Mouse (Mus musculus) midbrain, embryonic 12.5 days (tissue): ENCODE data around the gene Fgfr2. TPM values are rescaled to one million over a fixed set of nuclear protein-coding genes. Genes with fewer than 3 reads are reported as not detected.

ENCODE experiments used
- ATAC-seq: fragments of 200-750 bp; cut with Nextera tagmentation; 2 replicates; pipeline ENCODE4 v1.8.0; 2017; ENCODE audit warnings: low read depth, moderate TSS enrichment, moderate library complexity; ENCODE audit not compliant: low FRiP score
- H3K27ac ChIP-seq: fragments of 300-500 bp; sonication (generic); replicated peaks from 2 replicates; pipeline ENCODE4 v1.5.1; 2016; ENCODE audit warnings: mild to moderate bottlenecking
- H3K27me3 ChIP-seq: fragments of 300-500 bp; sonication (generic); 2 replicates; pipeline ENCODE4 v1.6.1; 2016; ENCODE audit warnings: mild to moderate bottlenecking
- H3K36me3 ChIP-seq: fragments of 300-500 bp; sonication (generic); 2 replicates; pipeline ENCODE4 v1.6.1; 2016
- H3K4me1 ChIP-seq: fragments of 300-500 bp; sonication (generic); 2 replicates; pipeline ENCODE4 v1.6.1; 2016
- H3K4me2 ChIP-seq: fragments of 300-500 bp; sonication (generic); replicated peaks from 2 replicates; pipeline ENCODE4 v1.6.1; 2016; ENCODE audit warnings: mild to moderate bottlenecking, moderate library complexity
- H3K4me3 ChIP-seq: fragments of 300-500 bp; sonication (generic); 2 replicates; pipeline ENCODE4 v1.5.1; 2016; ENCODE audit warnings: mild to moderate bottlenecking
- H3K9ac ChIP-seq: fragments of 300-500 bp; sonication (generic); replicated peaks from 2 replicates; pipeline ENCODE4 v1.6.1; 2016; ENCODE audit warnings: mild to moderate bottlenecking, moderate library complexity
- H3K9me3 ChIP-seq: fragments of 300-500 bp; sonication (generic); 2 replicates; pipeline ENCODE4 v1.6.1; 2016; ENCODE audit warnings: mild to moderate bottlenecking
- WGBS: fragments of 180-500 bp; shearing (Covaris S2); methylation state at CpG from one replicate; pipeline ENCODE4 v1.1.7; 2016; 5-methylcytosine and 5-hydroxymethylcytosine counted together
- polyA plus RNA-seq: library from polyadenylated mRNA; unstranded; fragments of >200 nt; fragmentation: Nextera tagmentation; extraction: Ambion mirVana; gene quantifications from 2 replicates; pipeline ENCODE4 v1.2.1, GENCODE M21; 2016

Gene Fgfr2
- polyA plus RNA-seq, 1 experiment from 2014 or later, result 96.5 TPM

GRCm38 (mm10) chr7:130803251-130803825 is 2319.8 kb downstream of the Fgfr2 start:
- Histone ChIP-seq H3K4me1 (no peaks in the 10 kb centered on the region), H3K27me3 (no peaks in the 10 kb centered on the region), H3K4me3 (no peak overlapping the region), H3K9ac (no peak overlapping the region), H3K36me3 (no peaks in the 10 kb centered on the region), H3K27ac (no peak overlapping the region), H3K4me2 (no peak overlapping the region), H3K9me3 (no peaks in the 10 kb centered on the region)
- no peak for ATAC-seq
- 83% methylated on average over 8 of the region's 8 CpGs for WGBS

DNA sequence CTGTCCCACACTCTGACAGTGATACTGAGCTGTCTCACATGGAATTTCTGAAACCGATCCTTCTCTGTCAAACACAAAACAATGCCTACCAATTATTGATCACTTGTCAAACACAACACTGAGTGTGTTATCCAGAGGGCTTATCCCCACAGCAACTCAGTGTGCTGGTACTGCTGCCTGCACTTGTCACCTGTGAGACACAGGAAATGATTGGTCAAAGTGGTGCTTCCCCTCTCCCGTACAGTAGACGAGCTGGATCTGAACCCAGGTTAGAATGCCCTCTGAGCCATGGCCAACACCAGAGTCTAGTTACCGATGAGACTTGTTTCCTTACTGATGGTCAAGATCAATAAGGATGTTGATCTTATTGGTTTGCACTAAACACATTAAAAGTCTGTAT is 2321.3 kb downstream of the Fgfr2 start:
- 90% methylated on average over 4 of the region's 4 CpGs for WGBS

DNA sequence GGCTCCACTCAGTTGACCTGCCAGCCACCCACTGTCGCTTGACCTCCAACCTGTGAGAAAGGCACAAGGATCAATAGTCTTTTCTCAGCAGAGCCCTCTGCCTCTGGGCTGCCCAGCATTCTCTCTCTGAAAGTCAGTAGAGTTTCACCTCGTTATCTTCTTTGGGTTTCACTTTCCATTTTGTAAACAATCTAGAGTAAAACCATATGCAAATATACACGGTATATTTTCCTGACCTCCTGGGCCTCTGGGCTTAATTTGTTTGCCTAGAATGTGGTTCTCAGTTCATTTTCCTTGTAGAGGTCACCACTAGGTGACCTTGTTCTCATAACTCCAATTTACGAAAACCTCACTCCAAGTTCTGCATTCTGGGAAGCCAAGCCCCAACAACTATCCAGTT is 2322.5 kb downstream of the Fgfr2 start:
- 71% methylated on average over 4 of the region's 4 CpGs for WGBS
- Histone ChIP-seq H3K27me3 (no peaks in the 10 kb centered on the region), H3K36me3 (no peaks in the 10 kb centered on the region), H3K4me1 (no peaks in the 10 kb centered on the region), H3K9ac (no peak overlapping the region), H3K27ac (no peak overlapping the region), H3K4me3 (no peak overlapping the region), H3K9me3 (no peaks in the 10 kb centered on the region), H3K4me2 (no peak overlapping the region)
- no peak for ATAC-seq

More for the DNA sequence above, 2321.3 kb downstream of the Fgfr2 start:
- H3K27ac ChIP-seq, result no peak overlapping the region
- ATAC-seq, result no peak
- no peaks in the 10 kb centered on the region for H3K9me3 ChIP-seq
- no peak overlapping the region for H3K4me2 ChIP-seq
- no peaks in the 10 kb centered on the region for H3K27me3 ChIP-seq
- no peak overlapping the region for H3K9ac ChIP-seq
- no peaks in the 10 kb centered on the region for H3K4me1 ChIP-seq
- H3K36me3 ChIP-seq, result no peaks in the 10 kb centered on the region
- H3K4me3 ChIP-seq, result no peak overlapping the region

DNA sequence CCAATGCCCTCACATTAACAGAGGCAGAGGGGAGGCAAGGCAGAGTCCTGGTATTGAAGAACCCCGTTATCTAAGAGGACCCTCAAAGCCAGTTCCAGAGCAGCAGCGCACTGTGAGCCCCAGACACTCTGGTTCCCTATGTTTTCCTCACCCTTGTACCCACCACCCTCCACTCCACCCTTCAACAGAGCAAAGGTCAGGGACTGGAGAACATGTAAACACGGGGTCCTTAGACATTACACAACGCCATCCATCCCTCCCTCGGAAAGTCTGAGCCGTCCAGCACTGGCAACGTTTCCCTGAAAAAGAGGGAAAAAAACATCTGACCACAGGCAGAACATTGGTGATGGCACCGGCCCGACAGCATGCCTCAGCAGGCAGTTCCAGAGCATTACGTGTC is 2323.7 kb downstream of the Fgfr2 start:
- no peaks in the 10 kb centered on the region for H3K4me1 ChIP-seq
- ATAC-seq, result no peak
- no peak overlapping the region for H3K4me3 ChIP-seq
- no peaks in the 10 kb centered on the region for H3K27me3 ChIP-seq
- H3K4me2 ChIP-seq, result no peak overlapping the region
- 84% methylated on average over 10 of the region's 10 CpGs for WGBS
- no peaks in the 10 kb centered on the region for H3K9me3 ChIP-seq
- H3K9ac ChIP-seq, result no peak overlapping the region
- H3K27ac ChIP-seq, result no peak overlapping the region
- no peaks in the 10 kb centered on the region for H3K36me3 ChIP-seq

- Histone ChIP-seq H3K36me3 (no peaks in the 10 kb centered on the region), H3K27ac (no peak overlapping the region), H3K4me2 (no peak overlapping the region), H3K9me3 (no peaks in the 10 kb centered on the region), H3K27me3 (no peaks in the 10 kb centered on the region), H3K9ac (no peak overlapping the region), H3K4me1 (no peaks in the 10 kb centered on the region), H3K4me3 (no peak overlapping the region)
- ATAC-seq, result no peak
- 93% methylated on average over 6 of the region's 6 CpGs for WGBS
Observed at GRCm38 (mm10) chr7:130797524-130797923, 2325.6 kb downstream of the Fgfr2 start.

DNA sequence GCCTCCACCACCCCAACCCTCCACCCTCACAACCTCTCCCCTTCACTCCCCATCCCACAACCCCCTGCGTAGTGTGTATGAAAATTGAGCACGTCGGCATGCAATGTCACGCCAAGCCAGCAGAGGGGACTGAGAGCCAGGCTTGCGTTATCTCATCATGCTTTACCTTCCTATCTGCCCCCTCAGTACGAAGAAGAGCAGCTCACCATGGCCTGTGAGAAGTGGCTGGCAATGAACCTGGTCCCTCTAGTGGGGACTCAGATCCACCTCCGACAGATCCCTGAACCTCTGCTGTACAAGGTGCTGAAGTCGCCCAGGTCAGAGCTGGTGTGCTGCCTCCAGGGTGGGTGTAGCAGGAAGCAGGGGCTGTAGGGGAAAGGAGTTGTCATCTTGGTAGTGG is 2326.4 kb downstream of the Fgfr2 start:
- ATAC-seq, result no peak
- Histone ChIP-seq H3K9ac (no peak overlapping the region), H3K4me2 (no peak overlapping the region), H3K27me3 (no peaks in the 10 kb centered on the region), H3K4me3 (no peak overlapping the region), H3K27ac (no peak overlapping the region), H3K36me3 (no peaks in the 10 kb centered on the region), H3K9me3 (no peaks in the 10 kb centered on the region), H3K4me1 (no peaks in the 10 kb centered on the region)
- 61% methylated on average over 8 of the region's 8 CpGs for WGBS

GRCm38 (mm10) chr7:130793671-130794070 is 2329.5 kb downstream of the Fgfr2 start:
- 79% methylated on average over 8 of the region's 9 CpGs for WGBS
- no peaks in the 10 kb centered on the region for H3K4me1 ChIP-seq
- no peak overlapping the region for H3K4me3 ChIP-seq
- no peaks in the 10 kb centered on the region for H3K36me3 ChIP-seq
- no peak overlapping the region for H3K4me2 ChIP-seq
- no peak overlapping the region for H3K9ac ChIP-seq
- H3K27me3 ChIP-seq, result no peaks in the 10 kb centered on the region
- H3K9me3 ChIP-seq, result no peaks in the 10 kb centered on the region
- ATAC-seq, result no peak
- H3K27ac ChIP-seq, result no peak overlapping the region

DNA sequence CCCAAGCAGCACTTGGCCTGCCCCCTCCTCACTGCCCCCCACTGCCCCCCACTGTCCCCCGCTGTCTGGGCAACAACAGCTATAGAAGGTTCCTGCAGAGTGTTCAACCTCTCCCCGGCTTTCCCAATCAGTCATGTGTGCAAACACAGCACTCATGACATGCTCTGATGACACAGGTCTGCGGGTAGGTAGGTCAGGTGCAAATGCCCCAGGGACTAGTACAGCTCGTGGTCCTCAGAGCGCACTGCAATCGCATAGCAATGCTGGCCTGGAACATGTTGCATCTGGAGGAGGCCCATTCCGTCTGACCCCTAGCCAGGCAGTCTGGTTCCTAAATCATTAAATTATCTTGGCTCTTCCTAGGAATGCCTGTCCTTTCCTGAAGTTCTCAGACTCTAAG is 2333.7 kb downstream of the Fgfr2 start:
- H3K27ac ChIP-seq, result no peak overlapping the region
- no peak overlapping the region for H3K4me3 ChIP-seq
- H3K4me2 ChIP-seq, result no peak overlapping the region
- no peak for ATAC-seq
- H3K9ac ChIP-seq, result no peak overlapping the region
- 87% methylated on average over 7 of the region's 7 CpGs for WGBS
- H3K36me3 ChIP-seq, result no peaks in the 10 kb centered on the region
- H3K9me3 ChIP-seq, result no peaks in the 10 kb centered on the region
- H3K4me1 ChIP-seq, result no peaks in the 10 kb centered on the region
- no peaks in the 10 kb centered on the region for H3K27me3 ChIP-seq

GRCm38 (mm10) chr7:130788950-130789349 is 2334.2 kb downstream of the Fgfr2 start:
- 89% methylated on average over 3 of the region's 3 CpGs for WGBS
- Histone ChIP-seq H3K9me3 (no peaks in the 10 kb centered on the region), H3K27me3 (no peaks in the 10 kb centered on the region), H3K4me3 (no peak overlapping the region), H3K4me2 (no peak overlapping the region), H3K9ac (no peak overlapping the region), H3K36me3 (no peaks in the 10 kb centered on the region), H3K4me1 (no peaks in the 10 kb centered on the region), H3K27ac (no peak overlapping the region)
- ATAC-seq, result no peak

DNA sequence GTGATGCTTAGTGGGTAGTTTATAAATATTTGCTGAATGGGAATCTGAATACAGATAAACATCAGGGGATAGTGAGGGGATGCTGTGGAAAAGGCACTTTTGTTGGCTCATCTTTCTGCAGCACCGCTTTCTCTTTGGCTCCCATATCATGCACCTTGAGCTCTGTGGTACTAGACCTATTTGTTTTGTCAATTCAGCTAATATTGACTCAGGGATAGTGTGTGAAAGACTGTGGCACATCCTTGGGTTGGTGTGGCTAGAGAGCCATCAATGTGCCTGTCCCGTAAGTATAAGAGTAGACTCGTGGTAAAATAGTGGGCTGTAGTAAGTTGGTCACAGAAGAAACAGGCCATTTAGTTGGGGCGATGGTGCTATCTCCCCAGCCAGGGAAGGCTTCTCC is 2335.6 kb downstream of the Fgfr2 start:
- Histone ChIP-seq H3K4me1 (no peaks in the 10 kb centered on the region), H3K27ac (no peak overlapping the region), H3K27me3 (no peaks in the 10 kb centered on the region), H3K36me3 (no peaks in the 10 kb centered on the region), H3K9me3 (no peaks in the 10 kb centered on the region), H3K4me3 (no peak overlapping the region), H3K9ac (no peak overlapping the region), H3K4me2 (no peak overlapping the region)
- no peak for ATAC-seq
- 93% methylated on average over 4 of the region's 4 CpGs for WGBS

- Histone ChIP-seq H3K27ac (no peak overlapping the region), H3K4me1 (no peaks in the 10 kb centered on the region), H3K4me3 (no peak overlapping the region), H3K36me3 (no peaks in the 10 kb centered on the region), H3K4me2 (no peak overlapping the region), H3K27me3 (no peaks in the 10 kb centered on the region), H3K9ac (no peak overlapping the region), H3K9me3 (no peaks in the 10 kb centered on the region)
- 85% methylated on average over 5 of the region's 5 CpGs for WGBS
- no peak for ATAC-seq
Observed at GRCm38 (mm10) chr7:130786708-130787107, 2336.4 kb downstream of the Fgfr2 start.

- no peaks in the 10 kb centered on the region for H3K9me3 ChIP-seq
- H3K27ac ChIP-seq, result no peak overlapping the region
- no peak overlapping the region for H3K9ac ChIP-seq
- no peaks in the 10 kb centered on the region for H3K27me3 ChIP-seq
- ATAC-seq, result no peak
- WGBS, result 89% methylated on average over 12 of the region's 12 CpGs
- no peak overlapping the region for H3K4me2 ChIP-seq
- H3K36me3 ChIP-seq, result no peaks in the 10 kb centered on the region
- no peaks in the 10 kb centered on the region for H3K4me1 ChIP-seq
- no peak overlapping the region for H3K4me3 ChIP-seq
Observed at GRCm38 (mm10) chr7:130785923-130786575, 2337.1 kb downstream of the Fgfr2 start.
